Mouse (Mus musculus) CH12.LX (cell line): ENCODE results near the gene Rnf169. TPM values are rescaled to one million over a fixed set of nuclear protein-coding genes. Genes with fewer than 3 reads are reported as not detected.
"Not testable (repeated sequence)": the region's sequence is repeated elsewhere in the genome, so short reads cannot be mapped to it uniquely, and the experiment has no call there.

Experiments used
- DNase-seq: peaks from one replicate; pipeline ENCODE4 v3.0.0-alpha.2; 2013; ENCODE audit errors: extremely low read depth
- H3K27ac ChIP-seq: 2 replicates; pipeline ENCODE4 v1.5.1; 2012; ENCODE audit warnings: low read depth, mild to moderate bottlenecking, control low read depth, moderate library complexity; ENCODE audit not compliant: insufficient read depth
- H3K27me3 ChIP-seq: replicated peaks from 2 replicates; pipeline ENCODE3; 2012; ENCODE audit warnings: inconsistent platforms
- H3K36me3 ChIP-seq, 2 experiments: replicated peaks in 1 of 2; 2 replicates each; pipeline versions ENCODE3 to v1.6.1; 2012; ENCODE audit warnings: inconsistent platforms in 1 of 2, low read length in 1 of 2, mild to moderate bottlenecking in 1 of 2, mixed read lengths in 1 of 2, moderate library complexity in 1 of 2; ENCODE audit not compliant: control insufficient read depth in 1 of 2, insufficient read depth in 1 of 2
- H3K4me1 ChIP-seq, 2 experiments: 2 replicates each; pipeline ENCODE4 v1.6.1; 2012; ENCODE audit warnings: inconsistent platforms in 1 of 2, moderate library complexity in 1 of 2; ENCODE audit not compliant: insufficient read depth in 2 of 2, control insufficient read depth in 1 of 2
- H3K4me2 ChIP-seq: 2 replicates; pipeline ENCODE4 v1.6.1; 2012; ENCODE audit warnings: low read depth, mild to moderate bottlenecking, control low read depth; ENCODE audit not compliant: poor library complexity, insufficient read depth, severe bottlenecking
- H3K4me3 ChIP-seq, 3 experiments: fragments of 150-350 bp in 1 of 3; sonication (generic) in 1 of 3; replicated peaks in 1 of 3; 2 replicates each; pipeline versions ENCODE3 to v1.5.1; 2011 to 2012; ENCODE audit warnings: low read depth in 2 of 3, low read length in 2 of 3, mild to moderate bottlenecking in 2 of 3, moderate library complexity in 2 of 3, control low read depth in 1 of 3, improper control_type of control experiment in 1 of 3, inconsistent platforms in 1 of 3, mixed read lengths in 1 of 3; ENCODE audit not compliant: poor library complexity in 1 of 3
- H3K79me2 ChIP-seq: replicated peaks from 2 replicates; pipeline ENCODE4 v1.6.1; 2012; ENCODE audit warnings: mild to moderate bottlenecking, moderate library complexity; ENCODE audit not compliant: control insufficient read depth, poor library complexity, insufficient read depth, severe bottlenecking; ENCODE audit errors: extremely low read depth
- H3K9ac ChIP-seq: 2 replicates; pipeline ENCODE4 v1.6.1; 2012; ENCODE audit warnings: low read depth, mild to moderate bottlenecking, control low read depth, moderate library complexity; ENCODE audit not compliant: insufficient read depth
- H3K9me3 ChIP-seq: replicated peaks from 2 replicates; pipeline ENCODE3; 2012; ENCODE audit warnings: low read length, inconsistent platforms, mixed read lengths
- BHLHE40 ChIP-seq: IDR thresholded peaks from 2 replicates; pipeline ENCODE4 v1.6.1; 2011; ENCODE audit warnings: mild to moderate bottlenecking, low read depth, low read length, improper control_type of control experiment
- CHD2 ChIP-seq: IDR thresholded peaks from 2 replicates; pipeline ENCODE4 v1.6.1; 2011; ENCODE audit warnings: low read length, improper control_type of control experiment
- CTCF ChIP-seq, 2 experiments: IDR thresholded peaks in 1 of 2; conservative IDR thresholded peaks in 1 of 2; 2 replicates each; pipeline ENCODE4 v1.5.1; 2011 to 2012; ENCODE audit warnings: low read depth in 2 of 2, low read length in 2 of 2, improper control_type of control experiment in 1 of 2, inconsistent platforms in 1 of 2, mild to moderate bottlenecking in 1 of 2, moderate library complexity in 1 of 2
- E2F4 ChIP-seq: IDR thresholded peaks from 2 replicates; pipeline ENCODE4 v1.6.1; 2011; ENCODE audit warnings: low read depth, low read length, improper control_type of control experiment; ENCODE audit not compliant: insufficient replicate concordance
- EP300 ChIP-seq: IDR thresholded peaks from 2 replicates; pipeline ENCODE4 v1.6.1; 2011; ENCODE audit warnings: low read length, improper control_type of control experiment
- ETS1 ChIP-seq: conservative IDR thresholded peaks from 2 replicates; pipeline ENCODE4 v1.6.1; 2012; ENCODE audit warnings: low read depth, mild to moderate bottlenecking, inconsistent platforms, low read length, improper control_type of control experiment, moderate library complexity
- GABPA ChIP-seq: IDR thresholded peaks from 2 replicates; pipeline ENCODE4 v1.6.1; 2012; ENCODE audit warnings: low read depth, low read length, improper control_type of control experiment, inconsistent platforms; ENCODE audit not compliant: insufficient replicate concordance
- JUN ChIP-seq: IDR thresholded peaks from 2 replicates; pipeline ENCODE4 v1.6.1; 2011; ENCODE audit warnings: low read depth, mild to moderate bottlenecking, low read length, improper control_type of control experiment, moderate library complexity; ENCODE audit not compliant: insufficient read depth
- JUND ChIP-seq: conservative IDR thresholded peaks from 2 replicates; pipeline ENCODE4 v1.6.1; 2011; ENCODE audit warnings: low read depth, low read length, improper control_type of control experiment
- KAT2A ChIP-seq: IDR thresholded peaks from 2 replicates; pipeline ENCODE4 v1.6.1; 2012; ENCODE audit warnings: low read length, improper control_type of control experiment, inconsistent platforms; ENCODE audit not compliant: insufficient replicate concordance
- MXI1 ChIP-seq: IDR thresholded peaks from 2 replicates; pipeline ENCODE4 v1.6.1; 2011; ENCODE audit warnings: mild to moderate bottlenecking, low read depth, low read length, improper control_type of control experiment
- NELFE ChIP-seq: IDR thresholded peaks from 2 replicates; pipeline ENCODE4 v1.6.1; 2011; ENCODE audit warnings: low read depth, low read length, improper control_type of control experiment
- PAX5 ChIP-seq: IDR thresholded peaks from 2 replicates; pipeline ENCODE4 v1.6.1; 2012; ENCODE audit warnings: low read length, inconsistent platforms, mixed read lengths
- POLR2AphosphoS2 ChIP-seq: IDR thresholded peaks from 2 replicates; pipeline ENCODE4 v1.6.1; 2011; ENCODE audit warnings: low read depth, low read length, improper control_type of control experiment
- RAD21 ChIP-seq: IDR thresholded peaks from 2 replicates; pipeline ENCODE4 v1.6.1; 2011; ENCODE audit warnings: low read depth, mild to moderate bottlenecking, low read length, improper control_type of control experiment, moderate library complexity
- RCOR1 ChIP-seq: conservative IDR thresholded peaks from 2 replicates; pipeline ENCODE4 v1.6.1; 2012; ENCODE audit warnings: low read depth, mild to moderate bottlenecking, inconsistent platforms, low read length, improper control_type of control experiment
- TCF12 ChIP-seq: IDR thresholded peaks from 2 replicates; pipeline ENCODE4 v1.6.1; 2014; ENCODE audit warnings: low read depth, mild to moderate bottlenecking, inconsistent platforms, low read length, improper control_type of control experiment
- USF1 ChIP-seq: IDR thresholded peaks from 2 replicates; pipeline ENCODE4 v1.6.1; 2014; ENCODE audit warnings: low read depth, mild to moderate bottlenecking, inconsistent platforms, low read length, improper control_type of control experiment
- ZC3H11A ChIP-seq: IDR thresholded peaks from 2 replicates; pipeline ENCODE4 v1.6.1; 2012; ENCODE audit warnings: low read depth, mild to moderate bottlenecking, inconsistent platforms, low read length, improper control_type of control experiment
- dilution Hi-C: fragments of 300-500 bp; cut with MboI; formaldehyde crosslinking; loops from 2 replicates; pipeline ENCODE4 v1.14.3; 2020; ENCODE audit warnings: low sequenced_read_pairs; ENCODE audit not compliant: extremely low pct_unique_long_range_greater_than_20kb, extremely low pct_ligation_motif_present
- in situ Hi-C: fragments of 300-500 bp; cut with MboI; formaldehyde crosslinking; loops from 3 replicates; pipeline ENCODE4 v1.14.3; 2019; ENCODE audit warnings: low sequenced_read_pairs, low pct_ligation_motif_present, low pct_unique_long_range_greater_than_20kb, mixed read lengths
- polyA plus RNA-seq: library from polyadenylated mRNA; unstranded; fragments of >175 nt; gene quantifications from 2 replicates; pipeline ENCODE4 v1.2.1, GENCODE M21; 2012; ENCODE audit warnings: low read depth; ENCODE audit not compliant: insufficient read length
- total RNA-seq, 2 experiments: library from RNA; depleted of rRNA; stranded (reverse); fragments of 300-350 nt in 1 of 2; fragments of >200 nt in 1 of 2; gene quantifications; 2 replicates each; pipeline ENCODE4 v1.2.3; 2012 to 2014

The Rnf169 gene
- total and polyA plus RNA-seq, 3 experiments, result 3.7 to 11.4 (median 5.2) TPM

DNA sequence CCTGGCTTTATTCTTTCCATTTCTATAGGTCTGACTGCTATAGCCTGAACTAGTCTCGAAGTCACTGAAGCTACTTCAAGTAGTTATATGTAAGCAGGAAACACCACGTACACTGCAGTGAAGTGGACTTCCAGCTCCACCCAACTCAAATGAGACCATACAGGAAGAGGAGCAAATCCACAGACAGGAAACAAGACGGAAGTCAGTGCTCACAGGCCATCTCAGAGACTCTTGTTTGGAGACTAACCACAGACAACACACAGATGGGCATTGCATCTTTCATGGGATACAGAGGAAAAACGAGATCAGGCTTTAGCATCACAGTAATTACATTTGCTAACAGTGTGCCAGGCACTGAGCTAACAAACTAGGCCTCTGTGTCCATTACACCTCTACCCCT lies 33.9 kb downstream of the Rnf169 start:
- no peak overlapping the region for H3K27ac ChIP-seq
- dilution Hi-C loops, result no loop called here
- in situ Hi-C loops, result no loop called here
- no peak overlapping the region for H3K9ac ChIP-seq
- peaks cover 0 to 18% of the 10 kb centered on the region in 2 experiments; a peak in 2 of 4 replicates for H3K4me1 ChIP-seq
- H3K4me2 ChIP-seq, result no peak overlapping the region
- H3K9me3 ChIP-seq, result no peaks in the 10 kb centered on the region
- TF ChIP-seq ZC3H11A (no peak), ETS1 (no peak), TCF12 (no peak), EP300 (no peak), BHLHE40 (no peak), JUN (no peak)
- H3K27me3 ChIP-seq, result no peaks in the 10 kb centered on the region
- peaks cover 28 to 52% of the 10 kb centered on the region in 2 experiments for H3K36me3 ChIP-seq
- H3K79me2 ChIP-seq, result no peaks in the 10 kb centered on the region
- no peak overlapping the region for H3K4me3 ChIP-seq
- no peak for DNase-seq

DNA sequence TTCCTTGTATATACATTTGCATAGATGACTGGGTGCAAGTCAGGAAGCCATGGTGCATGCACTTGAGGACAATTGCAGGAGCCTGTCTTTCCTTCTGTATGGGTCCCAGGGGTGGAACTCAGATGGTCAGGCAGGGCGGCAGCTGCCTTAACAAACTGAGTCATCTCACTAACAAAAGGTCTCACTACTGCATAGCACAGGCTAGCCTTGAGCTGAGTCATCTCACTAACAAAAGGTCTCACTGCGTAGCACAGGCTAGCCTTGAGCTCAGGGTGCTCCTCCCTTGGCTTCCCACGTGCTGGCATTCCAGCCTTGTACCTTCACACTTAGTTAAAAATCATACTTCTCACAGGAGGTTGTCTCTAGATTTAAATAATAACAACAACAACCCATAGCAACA lies 34.3 kb downstream of the Rnf169 start:
- in situ Hi-C loops (no loop called here), dilution Hi-C loops (no loop called here)
- H3K27ac ChIP-seq, result no peak overlapping the region
- no peak for DNase-seq
- TF ChIP-seq POLR2AphosphoS2, result no peak
- TF ChIP-seq RAD21, result no peak
- no peak for TF ChIP-seq CTCF (conservative IDR thresholded peaks at IDR 0.05 in 1 of 2, IDR thresholded peaks at IDR 0.05 in 1 of 2; ENCODE audit: low read depth in 2 of 2, low read length in 2 of 2)
- no peak for TF ChIP-seq NELFE
- TF ChIP-seq KAT2A, result no peak
- no peak for TF ChIP-seq CHD2
- no peak for TF ChIP-seq PAX5
- TF ChIP-seq GABPA, result no peak
- no peak for TF ChIP-seq USF1
- no peak for TF ChIP-seq RCOR1
- TF ChIP-seq BHLHE40, result no peak
- TF ChIP-seq JUND, result no peak
- TF ChIP-seq MXI1, result no peak
- no peak for TF ChIP-seq E2F4
- no peak for TF ChIP-seq TCF12
- no peaks in the 10 kb centered on the region for H3K9me3 ChIP-seq
- no peak overlapping the region for H3K9ac ChIP-seq
- H3K4me1 ChIP-seq, result peaks cover 0 to 18% of the 10 kb centered on the region in 2 experiments; a peak in 2 of 4 replicates
- no peaks in the 10 kb centered on the region for H3K79me2 ChIP-seq
- H3K27me3 ChIP-seq, result no peaks in the 10 kb centered on the region
- H3K36me3 ChIP-seq, result peaks cover 28 to 53% of the 10 kb centered on the region in 2 experiments
- H3K4me3 ChIP-seq, result no peak overlapping the region
- no peak overlapping the region for H3K4me2 ChIP-seq

DNA sequence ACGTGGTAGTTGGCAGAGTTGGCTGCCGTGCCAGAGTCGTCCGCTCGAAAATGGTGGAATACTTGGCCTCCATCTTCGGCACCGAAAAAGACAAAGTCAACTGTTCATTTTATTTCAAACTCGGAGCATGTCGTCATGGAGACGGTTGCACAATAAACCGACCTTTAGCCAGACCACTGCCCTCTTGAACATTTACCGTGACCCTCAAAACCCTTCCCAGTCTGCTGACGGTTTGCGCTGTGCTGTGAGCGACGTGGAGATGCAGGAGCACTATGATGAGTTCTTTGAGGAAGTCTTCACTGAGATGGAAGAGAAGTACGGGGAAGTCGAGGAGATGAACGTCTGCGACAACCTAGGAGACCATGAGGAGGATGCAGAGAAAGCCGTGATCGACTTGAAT lies 35.2 kb downstream of the Rnf169 start:
- H3K27me3 ChIP-seq, H3K79me2 ChIP-seq, H3K4me3 ChIP-seq, DNase-seq, H3K9me3 ChIP-seq, H3K27ac ChIP-seq, H3K4me2 ChIP-seq, in situ Hi-C loops, H3K9ac ChIP-seq, dilution Hi-C loops: not testable (repeated sequence)
- peaks cover 0 to 18% of the 10 kb centered on the region in 2 experiments; a peak in 2 of 4 replicates for H3K4me1 ChIP-seq
- H3K36me3 ChIP-seq, result peaks cover 36 to 60% of the 10 kb centered on the region in 2 experiments
